10 mouse cellular contexts compared by ENCODE assay signal in the genomic region with DNA sequence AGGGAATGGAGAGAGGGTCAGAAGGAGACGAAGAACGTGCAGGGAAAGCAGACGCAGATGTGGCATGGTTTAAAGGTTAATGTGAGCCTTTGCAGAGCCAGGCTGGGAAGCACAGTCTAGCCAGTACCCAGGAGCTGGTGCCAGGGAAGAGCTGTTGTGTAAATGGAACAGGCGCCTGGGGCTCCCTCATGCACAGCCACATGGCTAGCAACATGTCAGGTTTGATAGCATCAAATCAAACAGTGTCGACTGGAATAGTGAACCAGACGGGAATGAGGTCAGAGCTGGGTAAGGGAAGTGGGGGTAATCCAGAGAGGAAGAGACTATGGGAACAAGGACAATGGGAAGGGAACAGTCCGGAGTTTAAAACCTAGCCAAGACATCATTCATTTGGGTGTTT.
DNase-seq lines count a peak whose midpoint lies in the region; ATAC-seq and TF ChIP-seq lines count a peak whose summit lies in the region.
"Had no signal": no experiment of that assay in that cellular context is flagged by ENCODE, and none has a peak within 500 bp of the region (broad histone marks: within the 10 kb centered on the region; RNA-seq: fewer than 3 reads in every experiment).

No protein-coding gene starts in this region.

- no peak for TF ChIP-seq EP300 in heart, postnatal 0 days (IDR thresholded peaks at IDR 0.05; ENCODE audit: low read depth)

- H3K9ac ChIP-seq in heart, postnatal 0 days (replicated peaks; ENCODE audit: low read depth, low read length), result no peak overlapping the region
- H3K9ac ChIP-seq: intestine, embryonic 15.5 days; liver, embryonic 14.5 days had no signal

- ATAC-seq in heart, postnatal 0 days (ENCODE audit: insufficient read depth, low read depth), result peak; percentile 44
- ATAC-seq: intestine, embryonic 15.5 days had no signal

- H3K4me2 ChIP-seq in heart, postnatal 0 days (ENCODE audit: low read depth, low read length), result no peak overlapping the region
- H3K4me2 ChIP-seq: intestine, embryonic 15.5 days had no signal

- DNase-seq in heart, postnatal 0 days (ENCODE audit: low spot score), result peak; percentile 26
- no peak for DNase-seq in heart, postnatal 14 days
- DNase-seq in left cerebral cortex, postnatal 4 days, result peak; percentile 49
- no peak for DNase-seq in left cerebral cortex, postnatal 10 days (ENCODE audit: extremely low spot score in 1 of 2, low spot score in 2 of 2)
- peak; percentile 68 to 80 for DNase-seq in cerebellum, postnatal 10 days
- peak; percentile 64 for DNase-seq in retina, embryonic 14.5 days (ENCODE audit: low spot score)
- DNase-seq in gastrocnemius, adult 2 months, result no peak

- H3K9me3 ChIP-seq in heart, postnatal 0 days (replicated peaks; ENCODE audit: control insufficient read depth, low read length), result 0 out of 2 replicates have a peak, but pooled peaks cover 5% of the 10 kb centered on the region
- H3K9me3 ChIP-seq: intestine, embryonic 15.5 days; midbrain, embryonic 10.5 days had no signal

- TF ChIP-seq CTCF in heart, postnatal 0 days (IDR thresholded peaks at IDR 0.05; ENCODE audit: low read depth), result no peak
- no peak for TF ChIP-seq CTCF in gastrocnemius, adult 2 months (IDR thresholded peaks at IDR 0.05)

- H3K4me1 ChIP-seq in heart, postnatal 0 days (ENCODE audit: control insufficient read depth, insufficient read depth), result 0 out of 2 replicates have a peak, but pooled peaks cover 9% of the 10 kb centered on the region
- H3K4me1 ChIP-seq: intestine, embryonic 15.5 days; midbrain, embryonic 10.5 days had no signal

- H3K4me3 ChIP-seq in heart, postnatal 0 days (ENCODE audit: low read depth, low read length), result no peak overlapping the region
- no peak overlapping the region for H3K4me3 ChIP-seq in gastrocnemius, adult 2 months
- H3K4me3 ChIP-seq: intestine, embryonic 15.5 days; midbrain, embryonic 10.5 days had no signal

- no peaks in the 10 kb centered on the region for H3K36me3 ChIP-seq in heart, postnatal 0 days (replicated peaks; ENCODE audit: control insufficient read depth, insufficient read depth, low read length)
- H3K36me3 ChIP-seq: intestine, embryonic 15.5 days; midbrain, embryonic 10.5 days had no signal

- no peaks in the 10 kb centered on the region for H3K27me3 ChIP-seq in heart, postnatal 0 days (ENCODE audit: control insufficient read depth, insufficient read depth, low read length)
- H3K27me3 ChIP-seq: intestine, embryonic 15.5 days had no signal

- no peak overlapping the region for H3K27ac ChIP-seq in heart, postnatal 0 days (ENCODE audit: low read depth)
- no peak overlapping the region for H3K27ac ChIP-seq in gastrocnemius, adult 2 months
- H3K27ac ChIP-seq: intestine, embryonic 15.5 days; liver, embryonic 14.5 days; midbrain, embryonic 10.5 days had no signal

- 52% methylated on average over 7 of the region's 7 CpGs for WGBS in heart, postnatal 0 days

- intact Hi-C loops in heart, postnatal 14 days (cut with DNase I), result no loop called here
- intact Hi-C loops in left cerebral cortex, postnatal 4 days (cut with DNase I), result no loop called here
- intact Hi-C loops in left cerebral cortex, postnatal 10 days (cut with DNase I), result no loop called here
- intact Hi-C loops in gastrocnemius, adult 2 months (cut with DNase I), result no loop called here

Comparison
In these comparisons a context has a peak if more than half of its experiments do, and no peak if none do; other contexts are left out.
1. DNase-seq: peak in heart, postnatal 0 days (single experiment), left cerebral cortex, postnatal 4 days (single experiment), cerebellum, postnatal 10 days (2 of 2) and retina, embryonic 14.5 days (single experiment); none in heart, postnatal 14 days (0 of 2), left cerebral cortex, postnatal 10 days (0 of 2) and gastrocnemius, adult 2 months (single experiment).